Mouse (Mus musculus): ENCODE measurements around the gene Acer1.
A peak's percentile ranks its signal among the peaks of the same experiment; 100 is the strongest.

Gene Acer1

DNA sequence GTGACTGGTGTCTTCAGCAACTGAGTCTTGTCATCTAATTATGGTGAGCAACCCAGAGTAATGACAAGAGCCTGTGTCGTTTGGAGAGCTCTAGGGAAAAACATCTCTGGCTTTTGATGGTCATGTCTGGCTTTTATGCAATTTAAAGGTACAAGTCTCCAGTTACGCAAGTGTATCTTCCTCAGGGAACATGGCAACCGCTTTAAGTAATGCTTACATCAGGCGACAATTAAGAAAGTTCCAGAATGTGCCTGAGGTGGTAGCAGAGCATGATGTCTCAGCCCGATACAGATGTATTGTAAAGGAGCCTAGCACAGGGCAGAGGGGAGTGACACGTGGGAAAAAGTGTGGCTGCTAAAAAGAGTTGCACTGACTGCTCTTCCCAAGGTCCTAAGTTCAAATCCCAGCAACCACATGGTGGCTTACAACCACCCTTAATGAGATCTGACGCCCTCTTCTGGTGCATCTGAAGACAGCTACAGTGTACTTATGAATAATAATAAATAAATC is 7.0 kb upstream of the Acer1 start:
- DNase-seq (ENCODE audit: low spot score), result no peak

DNA sequence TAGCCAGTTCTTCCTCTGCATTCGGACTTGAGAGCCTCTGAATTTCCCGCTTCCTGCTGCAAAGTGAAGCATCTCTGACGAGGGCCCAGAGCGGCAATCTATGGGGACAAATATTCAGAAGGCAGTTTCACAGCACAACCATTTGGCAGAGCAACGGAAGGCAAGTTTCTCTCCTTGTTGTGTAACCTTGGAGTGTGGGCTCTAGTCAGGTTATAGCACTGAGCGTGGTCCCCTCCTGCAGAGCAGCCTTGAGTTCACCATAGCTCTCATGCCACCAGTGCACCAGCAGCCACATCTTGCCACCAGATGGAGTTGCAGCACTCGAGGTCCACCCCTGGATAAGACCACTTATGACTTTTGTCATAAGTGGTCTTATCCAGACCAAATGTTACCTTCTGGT is 6.5 kb upstream of the Acer1 start:
- DNase-seq (ENCODE audit: low spot score), result no peak

DNA sequence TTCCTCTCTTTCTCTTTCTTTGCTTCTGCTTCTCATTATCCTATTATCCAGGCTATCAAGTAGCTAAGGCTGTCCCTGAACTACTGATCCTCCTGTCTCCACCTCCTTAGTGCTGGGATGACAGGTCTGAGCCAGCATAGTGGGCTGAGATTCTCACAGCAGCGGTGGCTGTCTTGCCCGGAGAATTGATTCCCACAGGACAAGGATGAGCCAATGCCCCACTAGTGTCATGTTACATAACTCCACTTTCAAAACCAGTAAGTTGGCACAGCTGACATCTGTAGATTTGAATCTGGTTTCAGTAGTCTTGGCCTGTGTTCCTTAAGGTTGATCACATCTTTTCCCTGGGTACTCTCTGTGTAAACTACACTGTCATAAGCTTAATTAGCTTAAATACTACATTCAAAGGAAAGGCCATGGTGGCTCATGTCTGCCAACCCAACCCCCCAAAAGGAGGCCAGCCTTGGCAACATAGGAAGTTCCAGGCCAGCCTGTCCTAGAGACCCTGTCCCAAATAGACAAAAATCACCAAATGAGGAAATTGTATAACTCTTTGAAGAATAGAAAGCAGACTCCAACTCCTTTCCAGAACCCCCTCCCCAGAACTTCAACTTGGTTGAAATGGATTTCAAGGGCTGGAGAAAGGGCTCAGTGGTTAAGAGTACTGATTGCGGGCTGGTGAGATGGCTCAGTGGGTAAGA is 4.3 kb upstream of the Acer1 start:
- no peak for DNase-seq (ENCODE audit: low spot score)

DNA sequence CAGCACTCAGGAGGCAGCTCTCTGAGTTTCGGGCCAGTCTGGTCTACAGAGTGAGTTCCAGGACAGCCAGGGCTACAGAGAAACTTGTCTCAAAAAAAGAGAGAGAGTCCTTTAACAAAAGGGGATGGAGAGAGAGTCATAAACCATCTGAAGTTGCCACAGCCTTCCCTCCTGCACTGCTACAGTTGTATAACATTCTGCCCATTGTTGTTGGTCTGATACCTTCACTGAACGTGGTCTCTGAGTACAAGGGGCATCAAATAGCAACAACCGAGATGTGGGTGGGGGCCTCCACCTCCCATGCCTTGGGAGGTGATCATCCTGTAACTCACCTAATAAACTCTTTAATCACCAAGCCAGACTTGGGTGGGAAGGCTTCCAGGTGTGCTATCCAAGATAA is 3.7 kb upstream of the Acer1 start:
- DNase-seq (ENCODE audit: low spot score), result no peak

DNA sequence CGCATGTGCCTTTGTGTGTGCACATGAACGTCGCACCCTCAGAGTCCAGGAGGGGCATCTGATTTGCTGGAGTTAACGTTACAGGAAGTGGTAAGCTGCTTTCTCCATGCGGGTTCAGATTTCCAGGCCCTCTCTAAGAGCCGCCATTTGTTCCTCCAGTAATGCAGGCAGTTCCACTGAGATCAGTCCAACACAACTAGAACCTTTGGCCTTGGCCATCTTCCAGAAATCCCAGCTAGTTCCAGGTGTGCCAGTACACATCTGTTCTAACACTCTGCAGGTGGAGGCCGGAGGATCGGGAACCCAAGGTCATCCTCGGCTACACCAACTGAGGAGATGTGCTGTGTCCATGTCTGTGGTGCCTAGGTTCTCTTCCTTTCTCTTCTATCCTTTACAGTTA is 3.0 kb upstream of the Acer1 start:
- no peak for DNase-seq (ENCODE audit: low spot score)

DNA sequence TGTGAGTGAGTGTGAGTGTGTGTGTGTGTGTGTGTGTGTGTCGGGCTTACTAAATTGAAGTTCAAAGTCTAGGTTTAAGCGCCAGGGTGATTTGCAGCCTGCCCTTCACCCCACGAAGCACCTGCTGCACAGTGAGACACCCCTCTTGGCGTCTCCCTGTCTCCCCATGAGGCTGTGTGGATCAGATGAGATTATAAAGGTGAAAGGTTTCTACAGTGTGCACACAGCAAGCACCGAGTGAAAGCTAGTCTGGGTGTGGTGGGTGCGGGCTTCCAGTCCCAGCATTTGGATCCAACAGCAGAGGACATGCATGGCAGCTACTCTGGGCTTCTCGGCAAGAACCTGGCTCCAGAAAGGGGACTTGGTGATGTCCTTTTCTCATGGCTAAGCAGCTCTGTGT is 877 bp downstream of the Acer1 start:
- DNase-seq (ENCODE audit: low spot score), result no peak

DNA sequence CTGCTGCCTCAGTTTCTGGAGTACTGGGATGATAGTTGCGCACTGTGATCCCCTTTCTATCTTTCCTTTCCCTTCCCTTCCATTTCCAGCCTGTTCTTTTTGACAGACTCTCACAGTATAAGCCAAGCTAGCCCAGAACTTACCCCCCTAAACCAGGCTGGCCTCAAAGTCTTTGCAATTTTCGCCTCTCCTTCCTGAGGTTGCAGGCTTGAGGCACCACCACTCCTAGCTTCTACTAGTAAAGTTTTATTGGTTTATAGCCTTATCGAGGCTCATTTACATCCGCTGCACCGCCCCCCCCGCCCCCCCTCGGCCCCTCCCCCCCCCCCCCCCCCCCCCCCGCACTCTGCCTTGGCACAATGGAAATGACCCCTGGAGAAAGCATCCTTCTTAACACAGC is 2.4 kb downstream of the Acer1 start:
- no peak for DNase-seq (ENCODE audit: low spot score)

DNA sequence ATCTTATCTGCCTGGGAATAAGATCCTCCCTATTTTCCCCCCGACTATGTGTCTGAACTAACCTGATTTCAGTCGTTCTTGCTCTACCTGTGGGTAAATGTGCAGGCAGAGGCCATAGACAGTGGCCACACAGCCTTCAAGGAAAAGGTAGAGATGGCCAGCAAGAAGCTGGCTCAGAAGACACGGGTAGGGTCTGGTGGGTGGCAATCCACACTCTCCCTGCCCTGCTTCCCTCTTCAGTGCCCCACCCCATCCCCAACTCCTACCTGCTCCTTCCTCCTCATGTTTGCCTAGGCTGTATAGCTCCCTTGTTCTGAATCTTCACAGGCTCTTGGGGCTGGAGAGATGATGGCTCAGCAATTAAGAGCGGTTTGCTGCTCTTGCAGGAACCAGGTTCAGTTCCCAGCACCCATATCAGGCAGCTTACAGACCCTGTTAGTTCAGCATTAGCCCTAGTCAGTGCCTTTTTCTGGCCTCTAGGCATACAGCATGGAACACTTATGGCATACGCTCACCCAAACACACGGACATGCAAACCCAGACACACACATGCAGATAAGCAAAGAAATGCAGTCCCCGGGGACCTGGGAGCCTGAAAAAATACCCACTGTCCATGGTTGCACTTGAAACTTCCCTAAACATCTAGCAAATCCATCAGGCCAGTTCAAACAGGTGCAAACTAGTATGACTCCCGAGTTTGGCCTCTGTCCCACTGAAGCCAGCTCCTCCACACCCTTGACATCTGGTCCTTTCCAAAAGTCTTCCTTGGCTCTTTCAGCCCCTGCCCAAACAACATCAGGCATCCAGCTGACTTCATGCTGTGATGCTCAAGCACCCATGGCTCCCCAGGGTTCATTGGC is 5.2 kb downstream of the Acer1 start:
- no peak for DNase-seq (ENCODE audit: low spot score)

DNA sequence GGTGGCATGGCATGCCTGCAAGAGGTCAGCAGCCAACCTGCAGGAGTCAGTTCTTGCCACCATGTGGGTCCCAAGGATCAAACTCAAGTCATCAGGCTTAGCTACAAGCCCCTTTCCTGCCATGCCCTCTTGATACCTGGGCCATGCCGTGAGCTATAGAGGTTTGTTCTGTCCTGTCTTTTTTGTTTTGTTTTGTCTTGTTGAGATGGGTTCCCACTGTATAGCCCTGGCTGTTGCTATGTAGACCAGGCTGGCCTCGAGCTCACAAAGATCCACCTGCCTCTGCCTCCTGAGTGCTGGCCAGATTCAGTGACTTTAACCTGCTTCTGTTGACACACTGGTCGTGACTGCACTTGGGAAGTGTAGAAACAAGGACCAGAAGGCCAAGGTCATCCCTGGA is 6.5 kb downstream of the Acer1 start:
- no peak for DNase-seq (ENCODE audit: low spot score)

DNA sequence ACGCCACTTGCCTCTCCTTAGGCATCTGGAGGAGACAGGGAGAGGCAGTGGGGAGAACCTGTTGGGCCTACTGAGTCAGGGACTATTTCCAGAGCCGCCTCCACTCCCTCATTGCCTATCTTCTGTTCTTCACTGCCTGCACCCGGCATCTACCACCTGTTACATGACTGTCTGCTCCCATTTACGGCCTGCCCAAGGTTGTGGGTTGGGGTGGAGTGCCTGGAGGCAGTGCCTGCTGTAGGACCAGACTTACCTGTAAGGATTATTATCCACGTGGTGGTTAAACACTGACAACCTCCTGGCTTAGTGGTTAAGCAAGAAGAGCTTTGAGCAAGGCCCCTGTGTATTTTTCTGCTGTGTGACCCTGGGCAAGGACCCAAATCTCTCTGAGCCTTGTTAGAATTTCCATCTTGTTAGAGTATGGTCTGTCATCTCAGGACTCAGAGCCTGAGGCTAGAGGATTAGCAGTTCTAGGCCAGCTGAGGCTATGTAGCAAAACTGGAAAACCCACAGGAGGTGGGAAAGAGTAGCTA is 7.2 kb downstream of the Acer1 start:
- no peak for DNase-seq (ENCODE audit: low spot score)

DNA sequence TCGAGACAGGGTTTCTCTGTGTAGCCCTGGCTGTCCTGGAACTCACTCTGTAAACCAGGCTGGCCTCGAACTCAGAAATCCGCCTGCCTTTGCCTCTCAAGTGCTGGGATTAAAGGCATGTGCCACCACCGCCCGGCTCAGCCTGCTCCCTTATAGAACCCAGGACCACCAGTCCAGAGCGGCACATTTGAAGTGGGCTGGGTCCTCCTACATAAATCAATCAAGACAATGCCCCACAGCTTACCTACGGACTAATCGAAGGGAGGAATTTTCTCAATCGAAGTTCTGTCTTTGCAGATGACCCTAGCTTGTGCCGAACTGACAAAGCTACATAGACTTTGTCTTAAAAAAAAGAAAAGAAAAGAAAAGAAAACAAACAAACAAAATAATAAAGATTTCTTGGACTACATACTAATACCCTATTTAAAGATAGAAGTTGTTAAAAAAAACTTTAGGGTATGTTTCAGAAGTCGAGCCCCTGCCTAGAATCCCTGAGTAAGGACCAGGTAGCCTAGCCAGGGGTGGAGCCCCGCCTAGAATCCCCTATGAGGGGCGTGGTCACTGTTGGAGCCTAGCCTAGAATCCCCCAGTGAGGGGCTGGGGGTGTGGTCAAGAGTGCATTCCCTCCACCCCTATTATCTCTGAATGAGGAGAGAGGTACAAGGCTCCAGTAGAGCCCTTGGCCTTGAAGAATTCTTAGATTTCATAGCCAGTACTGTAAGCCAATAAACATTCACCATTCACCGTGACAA is 7.8 kb downstream of the Acer1 start:
- DNase-seq (ENCODE audit: low spot score), result no peak

DNA sequence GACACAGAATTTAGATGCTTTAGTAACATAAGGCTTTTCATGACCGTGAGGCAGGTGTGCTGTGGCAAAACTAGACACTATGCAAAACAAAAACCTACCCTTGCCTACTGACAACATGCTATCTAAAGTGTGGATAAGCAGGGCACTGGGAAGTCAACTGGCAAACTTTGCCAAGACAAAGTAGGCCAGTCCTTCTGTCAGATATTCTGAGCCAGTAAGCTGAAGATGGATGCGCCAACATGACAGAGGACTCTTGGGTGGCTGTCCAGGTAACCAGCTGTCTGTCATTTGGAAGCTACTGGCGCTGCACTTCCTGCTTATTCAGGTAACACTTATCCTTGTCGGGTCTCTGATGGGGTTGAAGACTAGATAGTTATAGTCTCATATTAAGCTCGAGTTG is 11.8 kb downstream of the Acer1 start:
- no peak for DNase-seq (ENCODE audit: low spot score)

DNA sequence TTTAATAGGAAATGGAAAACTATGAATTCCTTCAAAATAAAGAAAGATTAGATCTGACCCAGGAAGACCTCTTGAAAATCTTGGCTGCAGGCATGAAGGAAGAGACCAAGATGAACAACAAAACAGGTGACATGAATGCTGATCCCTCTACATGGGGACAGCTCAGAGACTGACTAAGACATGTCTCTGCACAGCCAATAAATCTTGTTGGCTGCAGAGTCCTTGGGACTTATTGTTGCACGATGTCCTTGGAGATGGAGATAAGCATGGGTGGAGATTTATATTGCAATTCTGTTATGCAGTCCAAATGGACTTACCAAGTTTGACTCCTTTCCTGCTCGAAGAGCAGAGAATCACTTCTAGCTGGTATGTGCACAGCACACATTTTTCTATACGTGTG is 12.6 kb downstream of the Acer1 start:
- no peak for DNase-seq (ENCODE audit: low spot score)

DNA sequence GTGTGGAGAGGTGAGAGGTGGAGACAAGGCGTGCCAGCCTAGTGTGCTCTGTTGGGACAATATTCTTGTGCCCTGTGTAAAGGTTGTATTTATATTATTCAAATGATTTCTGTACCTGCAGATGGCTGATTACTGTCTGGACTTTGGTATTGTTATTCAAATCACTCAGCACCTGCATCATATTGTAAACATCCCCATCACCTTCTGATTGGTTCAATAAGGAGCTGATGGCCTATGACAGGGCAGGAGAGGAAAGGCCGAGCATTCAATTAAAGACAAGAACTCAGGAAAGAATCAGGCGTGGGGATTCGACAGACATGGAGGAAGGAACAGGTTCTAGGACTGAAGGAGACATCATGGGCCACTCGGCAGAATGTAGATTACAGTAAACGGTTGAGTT is 18.3 kb downstream of the Acer1 start:
- DNase-seq (ENCODE audit: low spot score), result no peak

DNA sequence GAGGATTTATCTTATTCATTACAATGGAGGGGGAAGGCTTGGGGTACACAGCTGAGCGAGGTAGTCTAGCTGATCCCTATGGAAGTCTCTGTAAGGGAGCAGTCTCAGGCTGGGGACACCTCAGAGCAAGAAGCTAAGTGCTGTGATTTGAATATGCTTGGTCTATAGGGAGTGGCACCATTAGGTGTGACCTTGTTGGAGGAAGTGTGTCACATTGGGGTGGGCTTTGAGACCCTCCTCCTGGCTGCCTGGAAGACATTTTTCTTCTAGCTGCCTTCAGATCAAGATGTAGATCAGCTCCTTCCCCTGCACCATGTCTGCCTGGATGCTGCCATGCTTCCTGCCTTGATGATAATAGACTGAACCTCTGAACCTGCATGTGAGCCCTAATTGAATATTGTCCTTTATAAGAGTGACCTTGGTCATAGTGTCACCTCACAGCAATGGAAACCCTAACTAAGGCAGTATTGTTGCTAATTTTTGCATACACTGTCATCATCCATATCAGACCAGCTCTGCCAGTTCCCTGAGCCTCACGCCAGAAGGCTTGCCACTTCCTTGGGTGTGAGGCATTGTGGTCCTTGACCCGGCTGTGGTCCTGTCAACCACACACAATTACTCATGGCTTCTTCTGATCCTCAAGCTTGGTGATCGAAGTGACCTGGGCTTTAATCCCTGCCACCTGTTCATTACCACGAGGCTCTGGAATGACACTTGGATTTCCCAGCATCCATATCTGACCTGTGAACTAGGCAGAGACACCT is 19.1 kb downstream of the Acer1 start:
- no peak for DNase-seq (ENCODE audit: low spot score)

DNA sequence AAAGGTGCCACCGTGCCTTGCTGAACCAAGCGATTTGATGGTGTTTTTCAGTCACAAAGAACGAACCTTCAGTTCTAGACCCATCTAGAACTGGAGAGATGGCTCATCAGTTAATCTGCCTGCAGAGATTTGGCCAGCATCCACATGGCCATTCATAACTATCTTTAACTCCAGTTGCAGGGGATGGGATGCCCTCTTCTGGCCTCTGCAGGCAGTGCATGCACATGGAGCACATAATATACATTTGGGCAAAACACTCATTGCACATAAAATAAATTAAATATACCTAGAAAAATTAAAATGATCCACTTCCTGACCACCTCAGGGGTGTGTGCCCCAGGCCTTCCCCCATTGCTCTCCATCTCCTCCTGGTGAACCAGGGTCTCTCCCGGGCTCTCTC is 20.0 kb downstream of the Acer1 start:
- no peak for DNase-seq (ENCODE audit: low spot score)

DNA sequence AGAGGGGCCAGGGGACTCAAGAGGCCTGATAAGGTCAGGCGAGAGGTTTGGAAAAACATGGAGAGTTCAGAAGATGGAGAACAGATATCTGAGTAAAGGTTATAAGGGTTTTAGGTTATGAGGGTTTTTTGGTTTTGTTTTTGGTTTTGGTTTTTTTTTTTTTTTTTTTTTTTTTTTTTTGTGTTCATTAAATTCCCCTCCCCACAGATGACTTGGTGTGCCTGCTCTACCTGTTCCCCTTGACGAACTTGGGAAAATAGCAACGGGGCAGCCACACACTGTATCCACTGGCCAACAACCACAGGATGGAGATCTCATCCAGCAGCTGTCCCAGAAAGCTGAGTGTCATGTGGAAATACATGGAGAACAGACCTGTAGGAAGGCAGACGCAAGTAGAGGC is 23.3 kb downstream of the Acer1 start:
- DNase-seq (ENCODE audit: low spot score), result no peak

DNA sequence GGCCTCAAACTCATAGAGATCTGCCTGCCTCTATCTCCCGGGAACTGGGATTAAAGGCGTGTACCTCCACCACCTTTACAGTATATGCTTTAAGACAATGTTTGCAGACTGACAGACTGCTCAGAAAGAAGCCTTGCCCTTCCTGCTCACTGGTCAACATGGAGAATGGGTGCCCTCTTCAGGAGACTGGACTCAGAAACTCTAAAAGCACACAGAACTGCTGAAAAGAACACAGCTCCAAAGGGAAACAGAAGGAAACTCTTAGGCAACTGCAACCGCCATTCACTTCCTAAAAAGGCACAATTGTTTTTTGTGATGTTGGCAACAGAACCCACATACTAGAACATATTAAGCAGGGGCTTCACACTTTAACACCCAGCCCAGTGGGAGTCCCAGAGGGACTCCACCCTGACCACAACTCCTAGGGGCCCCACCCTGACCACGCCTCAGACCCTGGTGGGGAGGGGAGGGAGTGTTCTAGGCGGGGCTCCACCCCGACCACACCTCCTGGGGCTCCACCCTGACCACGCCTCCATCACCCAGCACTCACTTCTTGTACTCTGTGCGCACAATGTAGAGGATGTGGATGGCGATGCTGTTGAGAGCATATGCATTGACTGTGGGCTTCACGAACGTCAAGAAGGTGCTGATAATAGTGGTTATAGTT is 24.0 kb downstream of the Acer1 start:
- DNase-seq (ENCODE audit: low spot score), result peak; percentile 74

DNA sequence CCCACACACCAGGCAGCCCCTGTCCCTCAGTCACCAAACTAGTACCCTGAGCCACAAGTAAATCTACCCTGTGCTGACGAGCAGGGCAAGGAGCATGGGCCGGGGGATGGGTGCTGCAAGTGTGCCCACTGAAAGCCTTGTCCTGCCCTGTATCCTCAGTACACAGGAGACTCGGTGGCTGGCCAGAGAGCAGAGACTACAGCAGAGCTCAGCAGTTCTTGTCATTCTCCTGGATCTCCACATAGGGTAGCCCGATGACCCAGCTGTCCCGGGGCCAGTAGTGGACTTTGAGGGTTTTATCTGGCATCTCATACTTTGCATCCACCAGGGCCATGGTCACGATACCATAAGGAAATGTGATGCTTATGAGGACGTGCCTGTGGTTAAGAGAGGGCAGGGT is 27.1 kb downstream of the Acer1 start:
- no peak for DNase-seq (ENCODE audit: low spot score)

DNA sequence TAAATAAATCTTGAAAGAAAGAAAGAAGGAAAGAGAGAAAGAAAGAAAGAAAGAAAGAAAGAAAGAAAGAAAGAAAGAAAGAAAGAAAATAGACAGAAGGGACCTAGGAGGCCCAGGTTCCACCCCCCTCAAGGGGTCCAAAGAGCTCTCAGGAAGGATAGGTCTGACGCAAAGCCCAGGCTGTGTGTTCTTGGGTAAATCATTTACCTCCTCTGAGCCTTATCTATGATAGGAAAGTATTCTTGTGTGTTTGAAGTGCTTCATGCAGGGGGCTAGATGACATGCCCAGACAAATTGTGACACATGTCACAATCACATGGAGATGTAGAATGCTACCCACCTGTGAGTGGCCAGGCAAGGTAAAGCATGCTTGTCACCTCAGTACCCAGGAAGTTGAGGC is 29.3 kb downstream of the Acer1 start:
- no peak for DNase-seq (ENCODE audit: low spot score)

DNA sequence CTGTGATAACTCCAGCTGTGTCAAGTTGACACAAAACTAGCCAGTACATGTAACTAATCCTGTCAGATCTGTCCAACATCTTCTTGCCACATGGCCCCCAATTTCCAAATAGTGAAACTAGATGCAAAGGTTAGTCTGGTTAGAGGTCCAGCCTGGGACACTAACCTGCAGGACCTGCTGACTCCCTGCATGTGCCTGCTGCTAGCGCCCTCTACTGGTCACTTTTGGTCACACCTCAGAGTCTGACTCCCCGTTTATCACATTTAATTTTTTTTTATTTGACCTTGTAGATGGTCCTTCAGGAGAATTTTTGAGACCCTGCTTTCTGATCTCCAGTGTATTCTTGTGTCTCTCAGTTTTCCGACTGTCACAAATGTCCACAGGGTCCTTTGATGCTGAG is 31.0 kb downstream of the Acer1 start:
- peak; percentile 69 for DNase-seq (ENCODE audit: low spot score)
